Mouse (Mus musculus) layer of hippocampus, adult 11-12 months (tissue): ENCODE results near the gene Cmtr1.

Source experiments
- DNase-seq: peaks from one replicate; pipeline ENCODE4 v3.0.0; 2022; ENCODE audit warnings: low spot score

Cmtr1 gene

DNA sequence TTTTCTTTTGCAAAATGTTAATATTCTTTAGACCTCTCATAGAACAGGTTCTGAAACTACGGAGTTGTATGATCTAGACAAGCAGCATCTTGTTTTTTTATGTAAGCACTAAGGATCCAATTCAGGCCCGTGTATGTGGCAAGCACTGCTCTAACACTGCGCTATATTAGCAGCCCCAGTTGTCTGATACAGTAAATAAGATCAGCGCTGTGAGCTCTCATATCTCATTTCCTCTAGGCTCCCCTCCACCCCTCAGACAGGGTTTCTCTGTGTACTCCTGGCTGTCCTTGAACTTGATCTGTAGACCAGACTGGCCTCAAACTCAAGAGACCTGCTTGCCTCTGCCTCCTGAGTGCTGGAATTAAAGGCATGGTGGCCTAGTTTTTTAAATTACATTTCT is 8.6 kb downstream of the Cmtr1 start:
- DNase-seq = no peak

DNA sequence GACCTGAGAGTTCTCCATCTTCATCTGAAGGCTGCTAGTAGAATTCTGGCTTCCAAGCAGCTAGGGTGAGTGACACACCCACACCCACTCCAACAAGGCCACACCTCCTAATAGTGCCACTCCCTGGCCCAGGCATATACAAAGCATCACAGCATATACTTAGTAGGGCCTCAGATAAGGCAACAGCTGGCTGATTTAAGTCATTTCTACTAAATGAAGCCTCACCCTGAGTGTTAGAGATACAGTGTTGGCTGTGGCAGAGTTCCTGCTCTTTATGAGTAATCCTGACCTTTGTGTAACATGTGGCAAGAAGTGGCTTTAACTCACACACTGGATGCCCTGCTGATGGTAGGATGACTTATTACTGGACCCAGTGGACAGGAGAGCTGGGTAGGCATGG is 9.5 kb downstream of the Cmtr1 start:
- DNase-seq = no peak

DNA sequence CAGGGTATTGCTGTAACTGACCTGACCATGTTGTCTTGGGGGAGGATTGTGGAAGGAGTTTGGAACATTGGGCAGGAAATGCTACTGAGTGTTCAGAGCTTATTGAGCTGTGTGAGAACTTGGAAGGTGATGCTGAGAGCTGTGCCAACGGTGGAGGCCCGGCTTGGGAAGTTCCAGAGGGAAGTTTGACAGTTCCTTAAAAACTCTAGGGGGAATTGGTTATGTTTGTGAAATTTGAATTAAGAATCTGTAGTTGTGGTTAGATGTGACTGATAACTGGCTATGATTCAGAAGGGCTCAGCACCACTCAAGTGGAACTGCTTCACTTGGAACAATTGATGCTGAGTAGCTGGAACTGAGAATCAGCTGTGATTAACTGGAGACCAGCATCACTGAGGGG is 10.6 kb downstream of the Cmtr1 start:
- no peak for DNase-seq

DNA sequence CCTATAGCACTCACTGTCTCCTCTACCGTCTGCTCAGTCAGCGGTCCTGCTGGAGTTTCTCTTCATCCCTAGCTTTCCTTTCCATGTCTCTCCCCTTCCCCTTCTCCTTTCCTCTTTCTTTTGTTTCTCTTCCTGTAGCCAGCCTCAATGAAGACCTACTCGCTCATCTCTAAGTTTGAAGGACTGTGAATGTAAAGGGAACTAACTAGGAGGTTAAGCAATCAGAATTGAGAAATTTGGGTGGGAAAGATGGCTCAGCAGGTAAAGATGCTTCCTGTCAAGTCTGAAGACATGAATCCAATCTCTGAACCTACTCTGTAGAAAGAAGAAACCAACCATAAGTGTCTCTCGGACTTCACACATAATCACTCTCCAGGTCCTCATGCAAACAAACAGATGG is 12.9 kb downstream of the Cmtr1 start:
- no peak for DNase-seq

DNA sequence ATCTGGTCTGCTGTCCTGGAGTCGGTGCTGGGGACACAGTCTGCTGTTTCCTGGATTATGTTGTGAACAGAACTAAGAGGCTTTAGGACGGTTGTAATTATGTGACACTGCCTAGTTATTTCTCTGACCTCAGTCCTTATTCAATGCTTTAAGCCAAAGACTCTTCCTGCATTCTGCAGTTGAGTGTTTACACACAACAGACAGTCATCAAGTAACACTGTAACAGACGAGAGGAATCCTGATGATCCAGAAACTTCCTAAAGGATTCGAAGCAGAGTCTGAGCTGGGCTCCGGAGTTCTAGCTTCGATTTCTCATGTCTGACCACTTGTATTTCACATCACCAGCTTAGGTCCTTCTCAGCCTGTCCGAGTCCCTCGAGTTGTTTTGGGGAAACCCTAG is 18.1 kb downstream of the Cmtr1 start:
- DNase-seq = no peak

DNA sequence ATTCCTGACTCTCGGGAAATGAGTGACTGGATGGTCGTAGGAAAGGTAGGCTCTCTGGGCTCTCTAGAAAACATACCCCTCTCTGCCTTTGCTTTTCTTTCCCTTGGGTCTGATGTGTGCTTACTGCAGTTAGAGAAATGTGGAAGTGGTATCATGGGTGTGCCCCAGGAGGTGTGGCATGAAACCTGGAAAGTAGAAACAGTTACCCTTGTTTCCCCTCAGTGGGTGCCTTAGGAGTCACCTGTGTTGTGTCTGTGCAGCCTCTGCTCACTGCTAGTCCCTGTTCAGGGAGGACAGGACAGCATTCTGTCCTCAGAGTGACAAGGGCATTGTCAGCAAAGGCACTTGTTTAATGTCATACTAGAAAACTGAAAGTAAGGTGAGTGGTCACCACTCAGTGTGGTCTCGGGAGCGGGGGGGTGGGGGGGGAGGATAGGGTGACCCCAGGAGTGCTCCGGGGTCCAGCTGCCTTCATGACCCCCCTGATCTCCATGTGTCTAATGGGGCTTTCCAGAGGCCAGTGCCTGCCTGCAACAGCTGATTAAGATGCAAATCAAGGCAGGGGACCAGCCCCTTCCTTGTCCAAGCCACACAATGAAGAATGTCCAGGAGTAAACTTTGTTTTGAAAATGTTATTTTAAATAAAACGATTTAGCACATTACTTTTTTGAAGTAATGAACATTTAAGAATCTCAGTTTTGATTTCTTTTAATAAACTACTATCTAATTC is 18.8 kb downstream of the Cmtr1 start:
- no peak for DNase-seq

DNA sequence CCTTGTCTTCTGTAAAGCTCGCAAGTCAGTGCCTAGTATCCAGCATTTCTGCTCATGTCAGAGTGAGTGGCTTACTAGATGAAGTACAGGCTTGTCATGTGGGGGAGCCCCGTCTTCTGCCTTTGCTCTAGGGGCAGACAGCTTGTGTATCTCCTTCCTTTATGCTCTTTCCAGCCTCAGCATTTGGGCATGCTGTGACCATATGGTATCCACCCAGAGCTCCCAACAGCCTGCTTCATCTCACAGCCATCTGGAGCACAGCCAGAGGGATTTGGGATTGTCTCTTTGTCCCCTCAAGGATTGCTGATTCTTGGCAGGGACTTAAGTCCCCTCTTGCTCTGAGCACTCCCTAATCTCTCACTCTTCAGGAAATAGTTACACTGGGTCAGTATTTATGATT is 19.8 kb downstream of the Cmtr1 start:
- DNase-seq = peak; percentile 28

DNA sequence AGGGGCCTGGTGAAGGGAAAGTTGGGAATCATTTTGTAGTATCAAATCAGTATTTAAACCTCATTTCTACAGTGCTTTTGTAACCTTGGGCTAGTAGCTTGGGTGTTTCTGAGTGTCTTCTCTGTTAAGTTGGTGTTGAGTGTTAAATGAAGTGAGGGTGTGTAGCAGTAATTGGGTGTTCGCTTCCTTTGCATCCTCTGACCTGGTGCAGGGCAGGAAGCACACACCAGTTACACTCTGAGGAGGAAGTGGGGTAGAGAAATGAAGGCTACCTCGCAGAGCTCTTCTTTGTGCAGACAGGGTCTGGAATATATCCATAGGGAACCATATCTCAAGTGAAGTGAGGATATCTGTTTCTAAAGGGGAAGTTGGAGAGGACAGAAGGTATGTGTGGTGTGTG is 20.5 kb downstream of the Cmtr1 start:
- no peak for DNase-seq

DNA sequence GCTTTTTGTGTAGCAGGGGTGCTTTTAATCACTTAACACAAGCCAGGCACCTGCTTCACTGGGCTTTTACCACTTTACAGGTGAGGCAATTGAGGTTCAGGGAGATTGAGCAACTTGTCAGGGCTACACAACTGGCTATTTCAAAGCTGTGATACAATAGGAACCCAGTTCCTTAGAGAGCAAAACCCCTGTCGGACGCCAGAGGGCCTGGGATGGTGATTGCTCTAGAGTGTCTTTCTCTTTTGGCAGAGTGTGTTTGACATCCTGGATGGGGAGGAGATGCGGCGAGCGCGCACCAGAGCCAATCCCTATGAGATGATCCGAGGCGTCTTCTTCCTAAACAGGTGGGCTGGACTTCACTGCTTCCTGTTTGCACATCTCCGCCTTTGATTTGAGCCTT is 21.3 kb downstream of the Cmtr1 start:
- no peak for DNase-seq

DNA sequence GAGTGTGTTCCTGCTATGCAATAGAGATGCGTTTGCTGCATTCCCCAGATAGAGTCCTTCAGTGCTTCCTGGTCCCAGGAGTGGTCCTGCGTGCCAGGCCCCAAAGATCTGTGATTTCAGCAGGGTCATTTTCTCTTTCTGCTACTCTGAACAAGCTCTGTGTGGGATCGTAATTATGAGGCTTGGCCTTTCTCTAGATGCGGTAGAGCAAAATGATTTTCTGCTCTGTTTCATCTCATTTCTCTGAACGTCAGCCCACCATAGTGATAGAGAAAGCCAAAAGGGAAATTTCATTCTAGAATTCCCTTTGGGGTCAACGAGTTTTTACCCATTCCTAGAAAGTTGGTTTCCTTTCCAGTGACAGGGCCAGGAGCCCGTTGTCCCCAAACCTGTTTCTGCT is 21.9 kb downstream of the Cmtr1 start:
- DNase-seq = no peak

DNA sequence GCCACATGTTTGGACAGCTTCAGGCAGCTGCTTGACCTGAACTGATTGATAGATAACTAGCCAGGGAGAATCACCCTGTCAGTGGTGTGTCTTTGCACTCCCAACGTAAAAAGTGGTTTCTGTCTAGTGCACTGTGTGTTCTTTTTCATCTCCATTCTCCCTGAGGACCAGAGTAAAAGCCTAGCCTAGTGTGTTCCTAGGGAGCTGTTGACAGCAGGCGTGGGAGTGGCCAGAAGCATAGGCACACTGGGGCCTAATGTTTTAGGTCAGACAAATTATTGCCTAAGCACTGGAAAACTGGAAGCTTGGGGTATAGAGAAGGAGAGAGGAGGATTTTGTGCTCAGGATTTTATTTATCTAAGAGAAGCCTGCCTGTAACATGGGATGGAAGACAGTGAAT is 22.7 kb downstream of the Cmtr1 start:
- DNase-seq = no peak

DNA sequence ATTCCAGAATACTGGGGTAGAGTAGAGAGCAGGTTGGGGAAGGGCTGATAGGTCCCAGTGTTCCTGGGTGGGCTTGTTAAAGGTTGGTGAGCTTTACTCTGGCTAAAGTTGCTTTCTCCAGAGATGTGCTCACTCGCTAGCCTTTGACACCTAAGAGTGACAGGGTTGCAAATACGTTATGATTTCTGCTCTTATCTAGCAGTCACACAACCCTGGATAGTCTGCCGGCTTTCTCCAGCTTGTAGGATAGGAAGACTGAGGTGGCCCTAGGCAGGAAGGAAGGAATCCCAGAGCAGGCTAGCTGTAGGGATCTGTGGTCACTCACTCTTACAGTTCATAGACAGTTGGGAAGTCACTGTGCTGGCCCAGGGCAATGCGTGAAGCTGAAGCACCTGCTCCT is 23.9 kb downstream of the Cmtr1 start:
- no peak for DNase-seq

DNA sequence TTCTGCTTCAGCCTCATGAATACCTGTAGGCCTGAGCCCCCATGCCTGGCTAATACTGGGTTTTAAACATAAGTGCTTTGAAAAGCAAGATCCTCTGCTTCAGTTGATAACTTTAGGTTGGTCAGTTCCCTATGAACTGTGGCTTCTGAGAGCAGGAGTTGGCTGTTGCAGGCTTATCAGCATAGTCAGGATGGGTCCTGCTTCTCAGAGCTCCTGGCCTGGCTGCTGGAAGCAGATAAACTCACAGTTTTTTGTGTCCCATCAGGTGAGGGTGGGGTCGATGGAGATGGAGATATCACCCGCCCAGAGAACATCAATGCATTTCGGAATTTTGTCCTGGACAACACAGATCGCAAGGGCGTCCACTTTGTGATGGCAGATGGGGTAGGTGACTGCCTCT is 26.4 kb downstream of the Cmtr1 start:
- no peak for DNase-seq

DNA sequence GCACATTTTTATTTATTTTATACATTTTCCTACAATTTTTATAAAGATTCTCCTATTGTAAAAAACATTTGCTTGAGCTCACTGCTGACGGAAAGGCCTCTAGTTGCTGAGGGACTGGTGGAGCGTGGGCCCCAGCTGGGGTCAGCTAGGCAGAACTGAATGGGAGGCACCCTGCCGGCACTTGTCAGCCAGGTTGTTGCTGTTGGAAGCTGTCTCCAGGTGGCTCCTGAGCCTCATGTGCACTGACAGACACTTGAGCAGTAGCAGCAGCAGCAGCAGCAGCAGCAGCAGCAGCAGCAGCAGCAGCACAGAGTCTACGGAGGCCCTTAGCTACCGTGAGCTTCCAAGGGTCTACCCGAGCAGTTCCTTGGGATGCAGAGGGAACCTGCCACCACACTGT is 27.0 kb downstream of the Cmtr1 start:
- DNase-seq = no peak

DNA sequence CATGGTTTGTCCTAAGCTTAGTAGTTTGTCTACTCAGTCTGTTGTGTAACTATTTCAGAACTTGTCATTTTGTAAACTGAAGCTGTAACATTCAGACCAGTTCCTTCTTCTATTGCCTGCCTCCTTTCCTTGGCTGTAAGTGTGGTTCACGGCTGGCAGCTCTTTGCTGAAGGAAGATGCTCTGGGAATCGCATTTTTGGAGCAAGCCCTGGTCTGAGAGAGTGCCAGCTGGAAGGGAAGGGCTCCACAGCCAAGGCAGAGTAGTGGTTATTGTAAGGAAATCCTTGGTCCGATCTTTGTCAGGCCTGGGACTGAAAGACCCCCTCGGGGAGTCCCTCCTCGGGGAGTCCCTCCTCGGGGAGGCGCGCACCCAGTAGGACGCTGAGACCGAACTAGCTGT is 28.2 kb downstream of the Cmtr1 start:
- no peak for DNase-seq

DNA sequence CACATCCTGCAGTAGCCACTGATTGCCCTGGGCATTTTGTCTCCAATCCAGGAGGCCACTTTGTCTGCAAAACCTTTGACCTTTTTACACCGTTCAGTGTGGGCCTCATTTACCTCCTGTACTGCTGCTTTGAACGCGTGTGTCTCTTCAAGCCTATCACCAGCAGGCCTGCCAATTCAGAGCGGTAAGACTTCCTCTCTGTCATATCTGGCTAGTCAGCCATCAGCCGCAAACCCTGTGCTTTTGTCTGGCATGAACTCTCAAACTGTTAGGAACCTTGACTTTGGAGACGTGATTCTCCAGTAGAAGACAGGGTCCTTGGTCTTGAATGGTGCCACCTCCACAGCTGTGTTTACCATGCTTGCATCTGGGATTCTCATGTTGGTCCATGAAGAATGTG is 29.9 kb downstream of the Cmtr1 start:
- DNase-seq = no peak

DNA sequence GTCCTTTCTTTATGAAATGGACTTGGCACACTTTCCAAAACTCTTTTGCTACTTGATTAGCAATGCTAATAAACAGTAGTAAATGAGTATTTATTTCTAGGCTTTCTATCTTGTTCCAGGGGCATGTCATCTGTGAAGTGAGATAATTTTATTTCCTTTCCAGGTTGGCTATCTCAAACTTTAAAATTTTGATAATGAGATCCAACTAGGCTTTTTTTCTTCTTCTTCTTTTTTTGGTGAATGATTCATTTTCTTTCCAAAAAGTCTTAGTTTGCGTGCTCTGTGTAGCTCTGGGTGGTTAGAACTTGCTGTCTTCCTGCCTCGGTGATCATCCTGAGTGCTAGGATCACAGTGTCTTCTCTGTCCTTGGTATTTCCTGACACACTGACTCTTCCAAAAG is 32.4 kb downstream of the Cmtr1 start:
- DNase-seq = no peak

DNA sequence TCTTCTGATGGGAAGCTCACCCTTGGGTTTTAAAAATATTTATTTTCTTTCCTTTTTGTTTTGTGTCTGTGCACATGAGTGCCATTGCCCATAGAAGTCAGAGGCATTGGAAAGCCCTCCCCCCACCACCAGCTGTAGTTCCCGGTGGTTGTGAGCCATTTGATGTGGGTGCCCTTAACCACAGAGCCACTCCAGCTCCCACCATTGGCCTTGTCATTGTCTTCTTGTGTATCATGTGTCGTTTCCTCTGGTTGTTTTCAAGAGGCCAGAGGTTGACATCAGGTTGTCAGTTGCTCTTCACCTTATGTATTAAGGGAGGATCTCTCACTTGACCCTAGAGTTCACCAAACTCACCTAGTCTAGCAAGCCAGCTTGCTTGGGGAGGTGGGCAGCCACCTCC is 33.2 kb downstream of the Cmtr1 start:
- no peak for DNase-seq

DNA sequence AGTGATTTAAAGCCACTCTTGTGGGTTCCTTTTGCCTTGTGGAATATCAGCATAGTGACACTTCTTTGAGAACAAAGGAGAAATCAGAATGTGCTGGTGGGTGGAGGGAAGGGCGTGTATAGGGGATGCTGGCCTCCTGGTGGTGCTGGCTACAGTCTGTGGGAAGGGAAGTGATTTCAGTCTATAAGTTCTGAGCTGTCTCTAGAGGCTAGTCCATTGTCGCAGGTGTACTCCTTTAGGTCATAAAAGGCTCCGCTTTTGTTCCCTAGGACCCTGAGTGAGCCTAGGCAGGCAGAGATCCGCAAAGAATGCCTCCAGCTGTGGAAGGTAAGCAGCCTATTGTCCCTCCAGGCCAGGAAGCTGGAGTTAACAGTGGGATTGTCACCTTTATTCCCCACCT is 34.1 kb downstream of the Cmtr1 start:
- DNase-seq = no peak

DNA sequence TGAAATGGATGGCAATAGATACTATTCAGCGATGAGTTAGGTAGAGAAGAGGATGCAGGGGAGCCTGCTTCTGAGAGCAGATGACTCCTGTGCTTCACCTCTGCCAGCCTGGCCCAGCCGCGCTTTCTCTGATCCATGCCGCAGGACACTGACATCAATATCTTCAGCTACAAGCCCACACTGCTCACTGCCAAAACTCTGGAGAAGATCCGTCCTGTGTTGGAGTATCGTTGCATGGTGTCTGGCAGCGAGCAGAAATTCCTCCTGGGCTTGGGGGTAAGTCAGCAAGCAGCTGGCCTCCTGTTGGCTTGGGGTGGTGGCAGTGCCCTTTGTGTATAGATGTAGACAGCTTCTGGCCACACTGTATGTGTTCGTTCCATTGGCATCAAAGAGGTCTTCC is 36.5 kb downstream of the Cmtr1 start:
- DNase-seq = no peak

DNA sequence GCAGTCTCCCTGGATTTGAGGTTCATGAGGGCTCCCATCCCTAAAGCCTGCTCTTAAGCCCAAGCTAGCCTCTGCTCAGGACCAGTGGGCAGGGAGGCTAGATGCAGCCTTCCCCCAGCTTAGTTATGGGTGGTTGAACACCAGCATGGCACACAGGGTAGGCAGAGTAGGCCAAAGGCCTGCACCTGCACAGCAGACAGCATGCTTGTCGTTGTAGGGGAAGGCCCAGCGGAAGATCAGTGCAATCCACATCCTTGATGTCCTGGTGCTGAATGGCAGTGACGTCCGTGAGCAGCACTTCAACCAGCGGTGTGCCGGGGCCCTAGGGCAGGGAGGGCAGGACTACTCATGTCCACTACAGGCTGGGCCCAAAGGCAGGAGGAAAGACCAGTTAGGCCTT is 38.0 kb downstream of the Cmtr1 start:
- DNase-seq = no peak

DNA sequence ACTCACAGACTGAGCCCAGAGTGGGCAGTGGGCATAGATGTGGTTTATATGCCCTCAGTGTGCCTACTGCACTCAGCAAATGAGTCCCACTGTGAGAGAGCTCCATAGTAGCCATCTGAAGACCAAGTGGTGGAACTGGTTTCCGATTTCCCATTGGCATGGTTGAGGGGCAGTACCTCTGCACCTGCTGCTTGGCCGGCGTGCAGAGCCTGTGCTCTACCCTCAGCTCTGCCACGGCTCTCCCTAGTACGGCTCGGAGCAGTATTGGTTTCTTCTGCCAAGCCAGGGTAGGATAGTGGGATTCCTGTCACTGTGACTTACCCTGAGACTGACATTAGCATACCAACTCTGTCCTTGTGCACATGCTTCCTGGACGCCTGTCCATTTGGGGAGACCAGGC is 40.2 kb downstream of the Cmtr1 start:
- no peak for DNase-seq

DNA sequence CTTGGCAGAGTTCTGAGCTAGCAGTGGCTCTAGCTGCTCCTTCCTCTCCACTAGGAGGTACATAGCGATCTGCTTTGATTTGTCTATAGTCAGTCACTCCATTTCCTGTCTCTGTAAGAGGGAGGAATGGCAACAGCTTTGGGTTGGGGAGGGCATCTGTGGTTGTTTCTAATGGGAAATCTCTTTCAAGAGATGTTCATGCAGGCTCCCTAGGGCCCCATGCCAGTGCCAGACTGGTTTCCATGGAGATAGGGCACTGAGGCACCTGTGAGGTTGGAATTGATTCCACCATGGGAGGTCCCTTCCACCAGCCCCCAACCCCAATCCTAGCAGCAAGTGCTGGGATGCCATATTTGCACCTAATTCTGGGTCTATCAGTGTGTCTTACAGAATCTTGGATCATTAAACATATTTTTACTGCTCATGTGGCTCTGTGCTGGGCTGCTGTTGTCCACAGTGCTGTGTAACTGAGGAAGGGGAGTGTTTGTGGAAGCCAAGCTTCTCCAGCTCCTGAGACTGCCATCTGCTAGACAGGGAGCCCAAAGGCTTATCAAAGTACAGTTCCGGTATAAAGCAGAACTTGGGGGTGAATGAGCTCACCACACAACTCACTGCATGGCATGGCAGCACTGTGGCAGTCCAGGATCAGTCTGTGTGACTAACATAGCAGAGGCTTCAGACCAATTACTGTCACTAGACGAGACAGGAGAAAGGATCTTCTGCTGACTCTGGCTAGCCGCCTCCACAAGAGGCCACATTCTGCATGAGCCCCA is 42.7 kb downstream of the Cmtr1 start:
- peak; percentile 73 for DNase-seq

DNA sequence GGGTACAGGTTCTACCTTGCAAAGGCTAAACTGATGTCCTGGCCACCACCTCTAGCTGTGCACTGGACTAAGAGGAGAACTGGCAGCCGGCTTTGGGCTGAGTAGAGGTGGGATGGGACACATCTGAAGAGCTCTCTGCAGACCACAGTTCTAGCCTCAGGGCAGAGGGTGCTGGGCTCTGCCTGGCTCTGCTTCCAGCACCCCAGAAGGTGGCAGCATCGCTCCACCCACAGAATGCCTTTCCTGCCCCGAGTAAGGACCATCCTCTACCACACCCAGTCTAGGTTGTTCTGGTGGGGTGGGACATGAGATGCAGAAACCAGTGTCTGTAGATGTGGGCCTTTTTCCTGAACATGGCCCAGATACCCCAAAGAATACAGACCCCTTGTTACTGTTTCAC is 44.4 kb downstream of the Cmtr1 start:
- DNase-seq = peak; percentile 54
